12 mouse cellular contexts compared by ENCODE assay signal in genomic region chr15:101372131-101372977, GRCm38 (mm10). TPM values are rescaled to one million over a fixed set of nuclear protein-coding genes. Genes with fewer than 3 reads are reported as not detected.
A peak's percentile ranks its signal among the peaks of the same experiment; 100 is the strongest.
DNase-seq lines count a peak whose midpoint lies in the region; ATAC-seq lines count a peak whose summit lies in the region.
"Had no signal": no experiment of that assay in that cellular context is flagged by ENCODE, and none has a peak within 500 bp of the region (broad histone marks: within the 10 kb centered on the region; RNA-seq: fewer than 3 reads in every experiment).

No protein-coding gene starts in this region.

- peak; percentile 56 for DNase-seq in adrenal gland, adult 2 months
- no peak for DNase-seq in adrenal gland, adult 18-20 months (ENCODE audit: low spot score in 2 of 2)
- peak; percentile 64 for DNase-seq in kidney, adult 11 months
- DNase-seq in kidney, postnatal 4 days: no peak
- no peak for DNase-seq in frontal cortex, postnatal 36 days (ENCODE audit: low spot score in 2 of 2)
- no peak for DNase-seq in hindbrain, embryonic 11.5 days (ENCODE audit: low spot score)
- DNase-seq: layer of hippocampus, postnatal 36 days had no signal

- no peak overlapping the region for H3K4me3 ChIP-seq in heart, embryonic 16.5 days (ENCODE audit: low read length)
- no peak overlapping the region for H3K4me3 ChIP-seq in hindbrain, embryonic 11.5 days (ENCODE audit: low read depth, low read length)
- H3K4me3 ChIP-seq: hindbrain, embryonic 15.5 days; midbrain, embryonic 10.5 days had no signal

- H3K27ac ChIP-seq in heart, embryonic 16.5 days (ENCODE audit: low read length): peak overlapping the region; percentile 37
- H3K27ac ChIP-seq in hindbrain, embryonic 11.5 days (ENCODE audit: low read depth, low read length): no peak overlapping the region
- H3K27ac ChIP-seq: hindbrain, embryonic 15.5 days; midbrain, embryonic 10.5 days had no signal

- no peak overlapping the region for H3K9ac ChIP-seq in heart, embryonic 16.5 days (ENCODE audit: low read length)
- H3K9ac ChIP-seq in hindbrain, embryonic 11.5 days (ENCODE audit: low read depth, low read length): no peak overlapping the region
- H3K9ac ChIP-seq: hindbrain, embryonic 15.5 days had no signal

- peaks cover 64% of the 10 kb centered on the region for H3K4me1 ChIP-seq in heart, embryonic 16.5 days (ENCODE audit: control insufficient read depth, insufficient read depth, low read length)
- no peaks in the 10 kb centered on the region for H3K4me1 ChIP-seq in hindbrain, embryonic 11.5 days (replicated peaks; ENCODE audit: control insufficient read depth, insufficient read depth, low read length)

- no peaks in the 10 kb centered on the region for H3K27me3 ChIP-seq in heart, embryonic 16.5 days (ENCODE audit: control insufficient read depth, insufficient read depth, low read length)
- no peaks in the 10 kb centered on the region for H3K27me3 ChIP-seq in hindbrain, embryonic 11.5 days (ENCODE audit: control insufficient read depth, insufficient read depth, low read length)
- H3K27me3 ChIP-seq: hindbrain, embryonic 15.5 days had no signal

- H3K9me3 ChIP-seq in heart, embryonic 16.5 days (replicated peaks; ENCODE audit: control insufficient read depth, low read length): no peaks in the 10 kb centered on the region
- no peaks in the 10 kb centered on the region for H3K9me3 ChIP-seq in hindbrain, embryonic 11.5 days (ENCODE audit: control insufficient read depth, low read length)
- H3K9me3 ChIP-seq: hindbrain, embryonic 15.5 days; midbrain, embryonic 10.5 days had no signal

- H3K4me2 ChIP-seq in heart, embryonic 16.5 days (ENCODE audit: low read depth, low read length): no peak overlapping the region
- no peak overlapping the region for H3K4me2 ChIP-seq in hindbrain, embryonic 11.5 days (replicated peaks; ENCODE audit: low read depth, low read length)
- H3K4me2 ChIP-seq: hindbrain, embryonic 15.5 days had no signal

- no peak for ATAC-seq in heart, embryonic 16.5 days (replicated peaks; ENCODE audit: extremely low read depth, insufficient read depth, low FRiP score)
- peak; percentile 20; the same call in 1 of the 2 replicates for ATAC-seq in megakaryocyte progenitor cell, adult 5-6 weeks (replicated peaks; ENCODE audit: poor library complexity)
- no peak for ATAC-seq in hindbrain, embryonic 11.5 days (ENCODE audit: low FRiP score)

- no peaks in the 10 kb centered on the region for H3K36me3 ChIP-seq in heart, embryonic 16.5 days (ENCODE audit: control insufficient read depth, insufficient read depth)
- H3K36me3 ChIP-seq in hindbrain, embryonic 11.5 days (ENCODE audit: control insufficient read depth, insufficient read depth, low read length): no peaks in the 10 kb centered on the region
- H3K36me3 ChIP-seq: hindbrain, embryonic 15.5 days; midbrain, embryonic 10.5 days had no signal

- WGBS in heart, embryonic 16.5 days: 45% methylated on average over 7 of the region's 7 CpGs
- 69% methylated on average over 7 of the region's 7 CpGs for WGBS in hindbrain, embryonic 11.5 days

RNA-seq across cellular contexts. Expression of gene Krt80, which starts 2.4 kb away (rescaled TPM):
- total RNA-seq in adrenal gland, adult 2 months (2021): 1 to 10 TPM; 3.6 TPM
- polyA plus RNA-seq in adrenal gland, adult 2 months (2012; rRNA removed): 1.9 and 2.3 TPM in 2 replicates
- 1 to 10 TPM; 4.3 to 7.8 TPM for total RNA-seq in adrenal gland, adult 18-20 months (2021)
- polyA plus RNA-seq in heart, embryonic 16.5 days (2015; fragmentation: Nextera tagmentation; extraction: Ambion mirVana): 8.7 and 9.0 TPM in 2 replicates
- 1.8 and 3.1 TPM in 2 replicates for total RNA-seq in megakaryocyte progenitor cell, adult 5-6 weeks (2015)
- 0.57 and 0.83 TPM in 2 replicates for total RNA-seq in megakaryocyte progenitor cell, adult 5-6 weeks (2017)
- polyA plus RNA-seq in hindbrain, embryonic 11.5 days (2014; fragmentation: Nextera tagmentation; extraction: Ambion mirVana): 0.09 TPM in 1 of 2 replicates, not detected in the other
- polyA plus RNA-seq: neural tube, embryonic 11.5 days had no signal

RNA-seq across cellular contexts. Expression of gene Krt7, which starts 38.5 kb away (rescaled TPM):
- 1 to 10 TPM; 2.1 to 3.2 TPM for total RNA-seq in adrenal gland, adult 2 months (2021)
- polyA plus RNA-seq in adrenal gland, adult 2 months (2012; rRNA removed): 0.76 and 1.2 TPM in 2 replicates
- 1 to 10 TPM; 1.4 to 2.6 TPM for total RNA-seq in adrenal gland, adult 18-20 months (2021)
- 19.6 and 28.9 TPM in 2 replicates for polyA plus RNA-seq in heart, embryonic 16.5 days (2015; fragmentation: Nextera tagmentation; extraction: Ambion mirVana)
- total RNA-seq in megakaryocyte progenitor cell, adult 5-6 weeks (2015): 1.1 TPM in 1 of 2 replicates, not detected in the other
- total RNA-seq in megakaryocyte progenitor cell, adult 5-6 weeks (2017): not detected in 2 replicates
- polyA plus RNA-seq in hindbrain, embryonic 11.5 days (2014; fragmentation: Nextera tagmentation; extraction: Ambion mirVana): 9.0 and 12.0 TPM in 2 replicates
- total RNA-seq: layer of hippocampus, postnatal 36 days had no signal

Comparison
In these comparisons a context has a peak if more than half of its experiments do, and no peak if none do; other contexts are left out.
1. DNase-seq: peak in adrenal gland, adult 2 months (single experiment) and kidney, adult 11 months (single experiment); none in adrenal gland, adult 18-20 months (0 of 2), kidney, postnatal 4 days (0 of 2), frontal cortex, postnatal 36 days (0 of 2) and hindbrain, embryonic 11.5 days (single experiment).